Mouse (Mus musculus): ENCODE measurements at regions not wholly inside any gene's neighbourhood (a gene's known extent, or its start where the extent isn't known, plus 50 kb on each side); places are given as distances from the start of the nearest gene placed in this dataset.

- ATAC-seq (no peak), DNase-seq (ENCODE audit: low spot score) (no peak)
- Histone ChIP-seq H3K27me3 (replicated peaks; ENCODE audit: control insufficient read depth, insufficient read depth, low read length) (no peaks in the 10 kb centered on the region), H3K4me1 (ENCODE audit: control insufficient read depth, insufficient read depth, low read length) (no peaks in the 10 kb centered on the region), H3K36me3 (ENCODE audit: control insufficient read depth, insufficient read depth, low read length) (no peaks in the 10 kb centered on the region), H3K4me2 (ENCODE audit: low read length) (no peak overlapping the region), H3K4me3 (ENCODE audit: low read depth, low read length) (no peak overlapping the region), H3K27ac (ENCODE audit: low read depth, low read length) (no peak overlapping the region), H3K9ac (ENCODE audit: low read length) (no peak overlapping the region), H3K9me3 (replicated peaks; ENCODE audit: control insufficient read depth, low read length) (no peaks in the 10 kb centered on the region)
- WGBS: 89% methylated on average over 3 of the region's 3 CpGs
Observed at GRCm38 (mm10) chr12:94334671-94335070, 1357.4 kb upstream of the Flrt2 start.

GRCm38 (mm10) chr12:94349623-94350156 is 1342.3 kb upstream of the Flrt2 start:
- 26% methylated on average over 7 of the region's 7 CpGs for WGBS
- H3K4me3 ChIP-seq (ENCODE audit: low read depth, low read length): no peak overlapping the region
- peak; percentile 10 for DNase-seq (ENCODE audit: low spot score)

GRCm38 (mm10) chr12:94364269-94364668 is 1327.8 kb upstream of the Flrt2 start:
- WGBS: 53% methylated on average over 6 of the region's 6 CpGs
- no peak overlapping the region for H3K27ac ChIP-seq (ENCODE audit: low read depth, low read length)
- H3K36me3 ChIP-seq (ENCODE audit: control insufficient read depth, insufficient read depth, low read length): no peaks in the 10 kb centered on the region
- no peak overlapping the region for H3K4me3 ChIP-seq (ENCODE audit: low read depth, low read length)
- no peak for ATAC-seq
- no peak overlapping the region for H3K9ac ChIP-seq (ENCODE audit: low read length)
- no peaks in the 10 kb centered on the region for H3K27me3 ChIP-seq (replicated peaks; ENCODE audit: control insufficient read depth, insufficient read depth, low read length)
- DNase-seq (ENCODE audit: low spot score): no peak
- no peaks in the 10 kb centered on the region for H3K4me1 ChIP-seq (ENCODE audit: control insufficient read depth, insufficient read depth, low read length)
- H3K4me2 ChIP-seq (ENCODE audit: low read length): no peak overlapping the region
- no peaks in the 10 kb centered on the region for H3K9me3 ChIP-seq (replicated peaks; ENCODE audit: control insufficient read depth, low read length)

More at GRCm38 (mm10) chr12:94349623-94350156, 1342.3 kb upstream of the Flrt2 start:
- H3K27me3 ChIP-seq (replicated peaks; ENCODE audit: control insufficient read depth, insufficient read depth, low read length): no peaks in the 10 kb centered on the region
- no peak overlapping the region for H3K27ac ChIP-seq (ENCODE audit: low read depth, low read length)
- H3K36me3 ChIP-seq (ENCODE audit: control insufficient read depth, insufficient read depth, low read length): no peaks in the 10 kb centered on the region
- no peak overlapping the region for H3K9ac ChIP-seq (ENCODE audit: low read length)
- no peaks in the 10 kb centered on the region for H3K9me3 ChIP-seq (replicated peaks; ENCODE audit: control insufficient read depth, low read length)
- no peak for ATAC-seq
- no peaks in the 10 kb centered on the region for H3K4me1 ChIP-seq (ENCODE audit: control insufficient read depth, insufficient read depth, low read length)
- H3K4me2 ChIP-seq (ENCODE audit: low read length): no peak overlapping the region

GRCm38 (mm10) chr12:94399991-94400390 is 1292.0 kb upstream of the Flrt2 start:
- ATAC-seq: no peak
- WGBS: 42% methylated on average over 2 of the region's 2 CpGs
- H3K36me3 ChIP-seq (ENCODE audit: control insufficient read depth, insufficient read depth, low read length): no peaks in the 10 kb centered on the region
- H3K9ac ChIP-seq (ENCODE audit: low read length): no peak overlapping the region
- H3K27me3 ChIP-seq (replicated peaks; ENCODE audit: control insufficient read depth, insufficient read depth, low read length): no peaks in the 10 kb centered on the region
- H3K27ac ChIP-seq (ENCODE audit: low read depth, low read length): no peak overlapping the region
- DNase-seq (ENCODE audit: low spot score): peak; percentile 14
- H3K4me1 ChIP-seq (ENCODE audit: control insufficient read depth, insufficient read depth, low read length): no peaks in the 10 kb centered on the region
- no peaks in the 10 kb centered on the region for H3K9me3 ChIP-seq (replicated peaks; ENCODE audit: control insufficient read depth, low read length)
- H3K4me2 ChIP-seq (ENCODE audit: low read length): no peak overlapping the region
- H3K4me3 ChIP-seq (ENCODE audit: low read depth, low read length): no peak overlapping the region

- Histone ChIP-seq H3K36me3 (ENCODE audit: control insufficient read depth, insufficient read depth, low read length) (no peaks in the 10 kb centered on the region), H3K9me3 (replicated peaks; ENCODE audit: control insufficient read depth, low read length) (no peaks in the 10 kb centered on the region), H3K4me1 (ENCODE audit: control insufficient read depth, insufficient read depth, low read length) (no peaks in the 10 kb centered on the region), H3K4me3 (ENCODE audit: low read depth, low read length) (no peak overlapping the region), H3K27ac (ENCODE audit: low read depth, low read length) (no peak overlapping the region), H3K9ac (ENCODE audit: low read length) (no peak overlapping the region), H3K27me3 (replicated peaks; ENCODE audit: control insufficient read depth, insufficient read depth, low read length) (no peaks in the 10 kb centered on the region), H3K4me2 (ENCODE audit: low read length) (no peak overlapping the region)
- ATAC-seq (no peak), DNase-seq (ENCODE audit: low spot score) (no peak)
- 82% methylated on average over 5 of the region's 5 CpGs for WGBS
Observed at GRCm38 (mm10) chr12:94420918-94421317, 1271.1 kb upstream of the Flrt2 start.

GRCm38 (mm10) chr12:94421743-94422142 is 1270.3 kb upstream of the Flrt2 start:
- Histone ChIP-seq H3K27ac (ENCODE audit: low read depth, low read length) (no peak overlapping the region), H3K4me3 (ENCODE audit: low read depth, low read length) (no peak overlapping the region), H3K4me2 (ENCODE audit: low read length) (no peak overlapping the region), H3K4me1 (ENCODE audit: control insufficient read depth, insufficient read depth, low read length) (no peaks in the 10 kb centered on the region), H3K9ac (ENCODE audit: low read length) (no peak overlapping the region), H3K36me3 (ENCODE audit: control insufficient read depth, insufficient read depth, low read length) (no peaks in the 10 kb centered on the region), H3K27me3 (replicated peaks; ENCODE audit: control insufficient read depth, insufficient read depth, low read length) (no peaks in the 10 kb centered on the region), H3K9me3 (replicated peaks; ENCODE audit: control insufficient read depth, low read length) (no peaks in the 10 kb centered on the region)
- WGBS: 82% methylated on average over 3 of the region's 3 CpGs
- ATAC-seq: no peak
- DNase-seq (ENCODE audit: low spot score): no peak

GRCm38 (mm10) chr12:94424340-94424981 is 1267.6 kb upstream of the Flrt2 start:
- Histone ChIP-seq H3K9me3 (replicated peaks; ENCODE audit: control insufficient read depth, low read length) (no peaks in the 10 kb centered on the region), H3K4me1 (ENCODE audit: control insufficient read depth, insufficient read depth, low read length) (no peaks in the 10 kb centered on the region), H3K4me3 (ENCODE audit: low read depth, low read length) (no peak overlapping the region), H3K9ac (ENCODE audit: low read length) (no peak overlapping the region), H3K27ac (ENCODE audit: low read depth, low read length) (no peak overlapping the region), H3K36me3 (ENCODE audit: control insufficient read depth, insufficient read depth, low read length) (no peaks in the 10 kb centered on the region), H3K4me2 (ENCODE audit: low read length) (no peak overlapping the region), H3K27me3 (replicated peaks; ENCODE audit: control insufficient read depth, insufficient read depth, low read length) (no peaks in the 10 kb centered on the region)
- ATAC-seq: no peak
- DNase-seq (ENCODE audit: low spot score): peak; percentile 24
- WGBS: 3% methylated on average over 3 of the region's 3 CpGs

- DNase-seq (ENCODE audit: low spot score) (no peak), ATAC-seq (no peak)
- Histone ChIP-seq H3K9ac (ENCODE audit: low read length) (no peak overlapping the region), H3K27me3 (replicated peaks; ENCODE audit: control insufficient read depth, insufficient read depth, low read length) (no peaks in the 10 kb centered on the region), H3K4me2 (ENCODE audit: low read length) (no peak overlapping the region), H3K4me1 (ENCODE audit: control insufficient read depth, insufficient read depth, low read length) (no peaks in the 10 kb centered on the region), H3K27ac (ENCODE audit: low read depth, low read length) (no peak overlapping the region), H3K36me3 (ENCODE audit: control insufficient read depth, insufficient read depth, low read length) (no peaks in the 10 kb centered on the region), H3K4me3 (ENCODE audit: low read depth, low read length) (no peak overlapping the region), H3K9me3 (replicated peaks; ENCODE audit: control insufficient read depth, low read length) (no peaks in the 10 kb centered on the region)
- 79% methylated on average over 1 of the region's 1 CpGs for WGBS
Observed at GRCm38 (mm10) chr12:94449517-94449916, 1242.5 kb upstream of the Flrt2 start.

GRCm38 (mm10) chr12:94468027-94468426 is 1224.0 kb upstream of the Flrt2 start:
- Histone ChIP-seq H3K27me3 (replicated peaks; ENCODE audit: control insufficient read depth, insufficient read depth, low read length) (no peaks in the 10 kb centered on the region), H3K4me3 (ENCODE audit: low read depth, low read length) (no peak overlapping the region), H3K9me3 (replicated peaks; ENCODE audit: control insufficient read depth, low read length) (no peaks in the 10 kb centered on the region), H3K36me3 (ENCODE audit: control insufficient read depth, insufficient read depth, low read length) (no peaks in the 10 kb centered on the region), H3K4me1 (ENCODE audit: control insufficient read depth, insufficient read depth, low read length) (no peaks in the 10 kb centered on the region), H3K27ac (ENCODE audit: low read depth, low read length) (no peak overlapping the region), H3K9ac (ENCODE audit: low read length) (no peak overlapping the region), H3K4me2 (ENCODE audit: low read length) (no peak overlapping the region)
- 64% methylated on average over 2 of the region's 2 CpGs for WGBS
- ATAC-seq (0 out of 2 replicates have a peak, but pooled peaks have one; percentile 23), DNase-seq (ENCODE audit: low spot score) (peak; percentile 58)

Data from forebrain, embryonic 14.5 days (tissue).